Mouse (Mus musculus) cerebellum, adult 9-10 months (tissue): ENCODE measurements at regions not wholly inside any gene's neighbourhood (a gene's known extent, or its start where the extent isn't known, plus 50 kb on each side); places are given as distances from the start of the nearest gene placed in this dataset.
"Not testable (repeated sequence)": the region's sequence is repeated elsewhere in the genome, so short reads cannot be mapped to it uniquely, and the experiment has no call there.

Experiments
- DNase-seq: peaks from one replicate; pipeline ENCODE4 v3.0.0; 2022

DNA sequence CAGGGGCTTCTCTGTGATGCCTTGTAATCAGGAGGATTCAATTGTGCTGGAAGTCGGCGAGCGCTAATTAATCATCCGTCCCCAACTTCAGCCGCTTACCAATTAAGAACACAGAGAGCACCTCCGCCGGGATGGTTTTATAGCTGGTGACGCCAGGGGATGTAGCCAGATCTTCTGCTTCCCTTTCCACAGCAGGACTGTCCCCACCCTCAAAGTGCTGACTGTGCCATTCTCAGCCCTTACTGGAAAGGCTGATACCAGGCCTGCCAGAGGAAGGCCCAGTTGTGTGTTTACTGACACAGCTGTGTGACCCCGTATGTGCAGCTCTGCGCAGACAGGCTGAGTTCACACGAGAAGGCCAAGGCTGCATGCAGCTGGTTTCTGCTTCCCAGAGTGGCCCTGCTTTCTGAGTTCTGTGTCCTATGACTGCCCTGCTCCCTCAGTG, 59.9 kb upstream of the Bend4 start:
- no peak for DNase-seq

DNA sequence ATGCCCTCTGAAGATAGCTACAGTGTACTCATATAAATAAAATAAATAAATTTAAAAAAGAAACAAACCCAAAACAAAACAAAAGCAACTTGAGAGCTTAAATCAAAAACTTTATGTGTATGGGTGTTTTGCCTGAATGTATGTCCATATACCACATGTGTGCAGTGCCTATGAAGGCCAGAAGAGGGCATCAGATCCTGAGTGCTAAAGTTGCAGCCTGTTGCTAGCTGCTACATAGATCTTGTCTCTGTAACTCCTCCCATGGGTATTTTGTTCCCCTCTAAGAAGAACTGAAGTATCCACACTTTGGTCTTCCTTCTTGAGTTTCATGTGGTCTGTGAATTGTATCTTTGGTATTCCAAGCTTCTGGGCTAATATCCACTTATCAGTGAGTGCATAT, 62.6 kb upstream of the Bend4 start:
- DNase-seq = not testable (repeated sequence)

DNA sequence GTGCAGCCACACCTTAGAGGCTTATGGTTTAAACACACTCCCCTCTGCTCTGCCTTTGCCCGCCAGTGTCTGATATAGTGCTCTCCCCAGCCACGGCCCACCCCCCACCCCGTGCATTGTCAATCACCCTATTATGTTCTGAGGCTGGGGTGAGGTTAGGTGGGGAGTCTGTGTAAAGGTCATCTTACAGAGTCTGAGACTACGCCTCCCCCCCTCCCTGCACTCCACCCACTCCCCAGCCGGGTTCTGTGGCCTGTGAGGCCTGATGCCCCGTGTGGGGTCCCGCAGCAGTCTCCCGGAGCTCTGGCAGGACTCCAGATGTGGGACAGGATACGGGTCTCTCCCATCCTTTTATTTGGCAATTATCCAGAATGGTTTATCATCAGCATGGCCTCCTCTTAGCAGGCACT, 64.8 kb upstream of the Bend4 start:
- DNase-seq = no peak

DNA sequence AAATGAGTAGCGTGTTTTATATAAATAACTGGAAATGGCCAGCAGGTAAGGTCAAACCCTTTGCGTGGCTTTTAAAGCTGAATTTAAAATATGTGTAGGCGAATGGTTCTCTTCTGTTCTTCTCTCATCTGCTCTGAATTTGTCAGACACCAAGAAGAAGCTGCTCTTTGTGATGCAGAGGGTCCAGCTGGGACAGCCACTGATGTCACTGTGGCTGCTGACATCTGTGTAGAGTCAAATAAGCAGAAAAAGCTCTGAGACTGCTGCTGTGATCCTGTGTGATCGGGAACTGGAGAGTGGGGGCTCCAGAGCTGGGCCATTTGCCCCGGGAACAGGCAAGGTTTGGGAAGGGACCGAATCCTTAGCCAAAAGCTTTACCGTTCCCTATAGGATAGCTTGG, 68.6 kb upstream of the Bend4 start:
- no peak for DNase-seq

DNA sequence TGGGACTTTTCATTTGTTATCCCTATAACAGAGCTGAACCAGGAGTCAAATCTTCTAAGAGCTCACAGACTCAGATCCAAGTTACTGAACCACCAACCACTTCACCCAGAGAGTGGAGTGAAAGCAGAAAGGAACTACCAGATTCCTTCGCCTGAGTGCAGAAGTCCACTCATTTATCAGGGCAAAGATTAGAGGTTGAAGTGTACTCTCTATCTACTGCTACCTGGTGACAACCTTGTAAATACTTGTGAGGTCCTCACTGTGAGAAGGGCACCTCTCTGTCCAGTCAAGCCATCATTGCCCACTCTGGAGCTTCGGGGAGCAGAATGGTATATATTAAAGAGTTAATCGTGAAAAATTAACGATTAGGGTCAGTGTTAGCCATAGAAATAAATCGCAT, 87.4 kb upstream of the Shisa3 start:
- DNase-seq = no peak

DNA sequence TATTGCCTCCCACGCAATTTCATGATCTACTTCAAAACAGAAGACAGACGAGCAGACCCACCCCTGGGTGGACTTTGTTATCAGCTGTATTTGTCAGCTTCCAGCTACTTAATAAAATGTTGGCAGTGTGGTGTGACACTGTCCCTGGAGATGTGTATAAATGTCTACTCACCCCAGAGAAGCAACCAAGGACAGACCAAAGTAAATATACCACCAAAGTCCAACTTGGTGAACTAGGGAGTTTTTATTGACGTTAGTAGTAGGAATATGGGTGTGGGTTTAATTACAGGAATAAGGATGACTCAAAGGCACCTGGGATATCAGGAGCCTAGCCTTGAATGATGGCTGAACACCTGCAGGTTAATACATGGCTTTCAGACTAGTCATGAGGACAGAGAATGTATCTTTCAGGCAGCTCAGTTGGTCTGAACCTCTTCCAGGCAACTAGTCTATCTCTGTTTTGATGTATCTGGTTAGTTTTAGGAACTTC, 86.2 kb upstream of the Shisa3 start:
- DNase-seq = no peak

DNA sequence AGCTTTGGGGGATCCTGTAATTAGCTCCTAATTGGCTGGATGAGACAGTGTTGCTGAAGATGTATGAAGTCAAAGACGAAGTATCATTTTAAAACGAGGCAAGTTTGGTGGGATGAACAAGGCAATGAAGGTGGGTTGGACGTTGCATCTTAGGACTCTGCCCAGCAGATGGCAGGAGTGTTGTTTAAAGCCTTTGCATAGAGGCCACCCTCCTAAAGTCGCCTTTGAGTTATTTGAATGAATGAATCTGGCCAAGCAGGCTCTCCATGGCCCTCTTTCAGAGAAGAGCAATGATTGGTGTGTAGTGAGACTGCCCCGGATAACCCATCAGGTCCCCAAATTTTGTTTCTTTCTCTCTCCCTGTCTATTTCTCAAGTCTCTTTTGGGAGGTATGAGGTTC, 77.5 kb upstream of the Shisa3 start:
- no peak for DNase-seq

DNA sequence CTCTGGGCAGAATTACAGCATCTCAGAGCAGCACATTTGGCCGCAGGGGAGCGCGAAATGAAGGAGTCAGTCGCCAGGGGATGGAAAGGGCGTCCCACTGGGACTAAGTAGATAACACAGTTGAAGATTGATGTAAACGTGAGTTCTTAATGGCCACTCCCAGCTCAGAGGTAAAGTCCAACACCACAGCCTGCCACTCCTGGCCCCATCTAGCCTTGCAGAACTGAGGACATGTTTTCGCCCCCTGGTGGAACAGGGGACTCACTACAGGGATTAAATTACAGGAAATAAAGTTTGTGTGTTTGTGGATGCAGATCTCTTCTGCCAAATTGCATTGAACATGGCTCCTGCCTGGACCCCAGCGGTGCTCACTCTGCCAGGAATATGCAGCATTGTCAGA, 76.7 kb upstream of the Shisa3 start:
- peak; percentile 5 for DNase-seq

DNA sequence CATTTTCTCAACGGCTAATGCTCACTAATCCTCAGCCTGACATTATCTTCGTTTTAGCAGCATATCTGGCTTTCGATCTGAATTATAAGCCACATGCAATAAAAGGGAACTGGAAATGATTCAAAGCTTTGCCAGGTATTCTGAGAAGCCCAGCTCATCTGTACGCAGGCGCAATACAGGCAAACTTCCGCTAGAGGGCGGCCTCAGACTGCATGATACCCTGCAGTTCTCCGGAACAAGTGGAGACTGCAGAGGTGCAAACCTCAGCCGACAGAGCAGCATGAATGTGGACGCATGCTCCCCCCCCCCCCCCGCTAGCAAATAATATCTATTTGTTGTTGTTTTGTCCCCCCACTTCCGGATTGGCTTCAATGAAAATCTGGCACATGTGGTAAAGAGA, 75.3 kb upstream of the Shisa3 start:
- DNase-seq = peak; percentile 79

DNA sequence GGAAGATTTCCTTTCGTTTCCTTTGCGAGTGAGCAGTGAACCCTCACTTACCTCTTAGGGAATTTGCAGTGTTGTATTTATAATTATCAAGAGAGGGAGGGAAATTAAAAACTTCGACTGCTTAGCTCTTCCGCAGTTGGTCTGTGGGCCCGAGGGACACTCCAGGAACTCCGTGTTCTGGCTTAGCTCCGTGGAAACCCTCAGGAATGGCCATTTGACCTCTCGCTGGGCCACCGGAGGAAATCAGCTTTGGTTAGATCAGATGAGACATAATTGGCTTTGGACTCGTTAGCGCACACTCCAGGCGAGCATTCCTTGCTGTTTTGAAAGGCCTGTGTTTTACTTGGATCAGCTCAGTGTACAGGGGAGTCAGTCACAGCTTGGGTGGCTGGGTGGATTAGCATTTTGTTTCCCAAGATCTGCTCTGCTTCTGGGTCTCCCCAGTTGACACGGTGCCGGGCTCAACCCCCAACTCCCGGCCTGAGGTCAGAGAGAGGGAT, 74.9 kb upstream of the Shisa3 start:
- DNase-seq = no peak

DNA sequence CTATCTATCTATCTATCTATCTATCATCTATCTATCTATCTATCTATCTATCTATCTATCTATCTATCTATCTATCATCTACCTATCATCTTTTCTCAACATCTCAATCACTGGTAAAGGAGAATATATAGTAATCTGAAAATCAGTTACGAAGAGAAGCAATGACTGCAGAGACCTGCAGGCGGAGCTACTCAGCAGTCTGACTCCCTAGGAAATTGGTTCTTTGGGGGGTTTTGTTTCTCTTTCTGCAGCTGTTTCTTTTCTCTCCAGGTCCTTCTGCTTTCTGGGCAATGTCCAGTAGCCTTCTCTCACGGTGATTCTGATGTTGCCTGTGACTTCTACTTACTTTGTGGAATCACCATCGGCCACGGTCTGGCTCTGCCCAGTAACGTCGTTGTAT, 73.6 kb upstream of the Shisa3 start:
- no peak for DNase-seq

DNA sequence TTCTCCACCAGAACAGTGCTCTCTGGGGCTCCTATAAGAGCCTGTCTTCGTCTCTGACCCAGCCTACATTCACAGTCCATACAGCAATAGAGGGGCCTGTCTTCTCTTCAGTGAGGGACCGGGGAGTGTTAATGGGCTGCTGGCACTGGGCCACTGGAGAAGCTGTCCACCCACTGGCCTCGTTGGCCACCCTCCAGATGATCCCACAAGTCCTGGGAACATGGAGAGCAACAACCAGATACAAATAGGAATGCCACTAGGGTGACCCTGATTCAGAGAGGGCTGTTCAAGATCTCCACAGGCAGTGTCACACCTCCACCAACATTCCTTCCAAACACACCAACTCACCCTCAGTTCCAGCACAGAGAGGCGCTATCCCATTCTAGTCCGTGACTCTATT, 69.7 kb upstream of the Shisa3 start:
- no peak for DNase-seq

DNA sequence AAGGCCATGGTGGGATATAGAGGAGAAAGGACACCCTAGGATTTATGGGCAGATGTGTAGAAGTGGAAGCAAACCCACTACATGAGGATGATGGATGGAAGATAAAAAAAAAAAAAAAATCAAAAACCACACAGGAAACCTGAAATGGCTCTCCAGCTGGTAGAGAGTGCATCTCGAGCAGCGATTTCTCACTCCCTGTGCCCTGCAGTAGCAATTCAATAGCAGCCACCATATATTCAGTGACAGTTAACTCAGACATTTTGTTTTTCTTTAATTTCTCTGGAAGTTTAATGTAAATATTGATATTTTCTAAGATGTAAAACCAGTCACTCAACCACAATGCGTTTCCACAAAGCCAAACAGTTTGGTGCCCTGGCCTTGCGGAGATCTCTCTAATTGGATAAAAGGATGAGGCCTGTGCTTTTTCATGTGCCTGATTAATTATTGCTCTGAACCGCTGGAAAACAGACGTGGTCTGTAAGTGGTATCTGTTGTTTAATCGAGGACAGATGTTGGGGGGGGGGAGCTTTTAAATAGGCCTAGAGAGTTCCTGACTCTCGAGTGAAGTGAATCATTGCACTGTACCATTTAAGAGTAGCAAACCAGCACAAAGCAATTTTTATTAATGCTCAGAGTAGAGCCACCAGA, 68.0 kb upstream of the Shisa3 start:
- no peak for DNase-seq

DNA sequence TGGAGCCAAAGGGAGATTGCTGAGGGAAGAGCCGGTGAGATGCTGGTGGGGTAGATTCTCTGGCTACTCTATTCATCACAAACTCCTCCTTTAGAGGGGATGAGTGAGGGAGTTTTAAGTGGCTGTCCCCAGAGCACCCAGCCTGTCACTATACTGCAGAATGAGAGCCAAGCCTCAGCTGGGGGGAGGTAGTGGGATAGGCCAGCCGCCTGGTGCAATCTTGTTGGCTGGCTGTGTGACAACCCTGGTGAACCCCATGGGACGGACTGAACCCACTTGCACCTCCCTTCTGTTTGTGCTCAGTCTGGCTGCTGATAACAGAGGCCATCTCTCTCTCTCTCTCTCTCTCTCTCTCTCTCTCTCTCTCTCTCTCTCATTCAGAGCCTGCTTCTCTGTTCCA, 65.8 kb upstream of the Shisa3 start:
- DNase-seq = no peak

DNA sequence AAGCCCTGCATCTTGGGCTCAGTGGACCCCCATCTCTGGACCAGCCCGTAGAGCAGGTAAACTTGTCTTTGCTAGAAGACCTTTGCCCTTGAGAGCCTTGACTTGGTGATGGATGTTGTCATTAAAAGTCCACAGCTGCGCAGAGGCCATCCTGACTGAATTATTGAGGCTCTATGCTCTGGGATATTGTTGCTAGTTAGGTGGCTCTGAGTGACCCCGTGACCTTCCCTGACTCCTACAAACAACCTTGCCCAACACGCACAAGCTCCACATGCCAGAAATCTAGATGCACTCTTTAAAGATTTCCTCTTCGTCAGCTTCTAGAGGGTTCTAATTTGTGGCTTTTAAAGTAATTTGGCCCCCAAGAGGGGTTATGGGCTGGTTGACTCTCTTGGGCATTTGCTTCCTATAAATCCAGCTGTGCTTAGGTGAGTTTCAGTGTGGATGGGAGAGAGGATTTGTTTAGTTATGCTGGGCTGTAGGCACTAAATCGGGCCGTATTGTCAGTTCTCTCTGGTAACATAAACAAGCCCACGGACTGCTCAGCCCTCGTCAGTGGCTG, 63.6 kb upstream of the Shisa3 start:
- no peak for DNase-seq

DNA sequence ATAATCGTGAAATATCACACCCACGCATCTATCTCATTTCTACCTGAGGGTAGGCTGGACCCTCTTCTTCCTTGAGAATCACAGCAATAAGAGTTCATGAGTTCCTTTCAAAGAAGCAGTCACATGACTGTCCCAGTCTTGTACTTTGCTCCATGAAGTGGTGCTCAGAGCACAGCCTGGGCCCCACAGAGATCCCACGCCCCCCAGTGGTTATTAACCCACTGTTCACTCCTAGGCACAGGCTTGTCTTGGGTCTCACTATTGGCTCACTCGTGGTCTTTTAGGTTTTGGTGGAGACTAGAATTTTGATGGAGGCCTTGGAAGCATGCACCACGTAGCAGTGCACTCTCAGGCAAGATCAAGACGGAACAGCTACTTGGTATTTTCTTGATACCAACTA, 57.4 kb upstream of the Shisa3 start:
- no peak for DNase-seq

DNA sequence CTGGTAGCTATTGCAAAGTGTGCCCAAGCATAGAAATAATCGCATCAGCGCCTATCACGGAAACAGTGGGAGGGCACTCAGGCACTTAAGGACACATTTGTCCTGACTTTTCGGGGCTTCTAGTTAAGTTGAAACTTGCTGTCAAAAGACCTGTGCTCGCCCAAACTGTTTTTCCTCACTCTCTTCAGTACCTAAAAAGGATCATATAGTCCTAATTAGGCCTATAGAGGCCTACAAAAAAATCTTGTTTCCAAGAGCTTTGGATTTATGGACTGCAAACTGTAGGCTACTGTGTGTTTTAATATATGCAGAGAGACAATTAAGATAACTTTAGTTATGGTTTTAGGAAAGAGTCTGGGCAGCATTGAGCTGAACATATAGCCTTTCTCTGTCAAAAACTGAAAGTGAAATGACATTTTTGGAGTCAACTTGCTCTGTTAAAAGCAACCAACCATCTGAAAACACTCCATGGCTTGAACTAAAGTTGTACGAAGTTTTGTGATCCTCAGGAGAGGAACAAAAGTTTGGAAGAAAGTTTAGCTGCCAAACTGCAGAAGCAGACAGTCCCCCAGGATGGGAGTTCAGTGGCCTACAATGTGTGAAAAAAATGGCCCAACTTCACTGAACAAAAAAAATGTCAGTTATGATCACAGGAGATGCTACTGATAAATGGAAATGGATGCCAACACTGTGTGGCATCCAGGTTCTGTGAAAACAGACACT, 55.9 kb upstream of the Shisa3 start:
- no peak for DNase-seq

DNA sequence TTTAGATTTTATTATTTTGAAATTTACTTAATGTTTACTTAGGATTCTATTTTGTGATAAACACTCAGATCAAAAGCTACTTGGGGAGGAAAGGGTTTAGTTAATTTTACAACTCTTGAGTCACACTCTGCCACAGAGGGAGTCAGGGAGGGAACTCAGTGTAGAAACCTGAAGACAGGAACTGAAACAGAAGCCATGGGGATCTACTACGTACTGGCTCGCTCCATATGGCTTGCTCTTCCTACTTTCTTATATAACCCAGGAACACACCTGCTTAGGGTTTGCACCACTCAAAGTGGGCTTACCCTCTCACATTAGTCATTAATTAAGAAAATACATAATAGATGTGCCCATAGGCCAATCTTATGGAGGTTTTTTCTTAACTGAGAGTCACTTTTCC, 54.8 kb upstream of the Shisa3 start:
- DNase-seq = no peak
